Mouse (Mus musculus) ES-CJ7 (cell line): ENCODE results near the gene 4930432M17Rik.

Experiments
- DNase-seq: peaks from one replicate; pipeline ENCODE4 v3.0.0; 2011; ENCODE audit warnings: low read depth, low spot score

4930432M17Rik gene

GRCm38 (mm10) chr3:121670462-121670861, at the start of gene 4930432M17Rik:
Gene 4930432M17Rik, plus strand, starts transcription at chr3:121670762.
- no peak for DNase-seq

- no peak for DNase-seq
These were observed 44.9 kb upstream of the 4930432M17Rik start for GRCm38 (mm10) chr3:121625662-121626061.

- no peak for DNase-seq
These were observed 44.3 kb upstream of the 4930432M17Rik start for GRCm38 (mm10) chr3:121626273-121626672.

GRCm38 (mm10) chr3:121628245-121628644, 42.3 kb upstream of the 4930432M17Rik start:
- DNase-seq: no peak

GRCm38 (mm10) chr3:121630626-121631025, 39.9 kb upstream of the 4930432M17Rik start:
- no peak for DNase-seq

GRCm38 (mm10) chr3:121634963-121635362, 35.6 kb upstream of the 4930432M17Rik start:
- no peak for DNase-seq

- DNase-seq: no peak
These were observed 35.1 kb upstream of the 4930432M17Rik start for GRCm38 (mm10) chr3:121635505-121635904.

- peak; percentile 21 for DNase-seq
These were observed 34.2 kb upstream of the 4930432M17Rik start for GRCm38 (mm10) chr3:121636315-121636714.

GRCm38 (mm10) chr3:121636748-121637147, 33.8 kb upstream of the 4930432M17Rik start:
- no peak for DNase-seq

- DNase-seq: no peak
These were observed 32.8 kb upstream of the 4930432M17Rik start for GRCm38 (mm10) chr3:121637792-121638191.

GRCm38 (mm10) chr3:121638241-121638640, 32.3 kb upstream of the 4930432M17Rik start:
- no peak for DNase-seq

- no peak for DNase-seq
These were observed 30.0 kb upstream of the 4930432M17Rik start for GRCm38 (mm10) chr3:121640611-121641010.

- DNase-seq: peak; percentile 32
These were observed 27.3 kb upstream of the 4930432M17Rik start for GRCm38 (mm10) chr3:121643236-121643635.

- DNase-seq: no peak
These were observed 25.1 kb upstream of the 4930432M17Rik start for GRCm38 (mm10) chr3:121645447-121645846.

GRCm38 (mm10) chr3:121646364-121647048, 24.1 kb upstream of the 4930432M17Rik start:
- DNase-seq: peak; percentile 33

- no peak for DNase-seq
These were observed 22.3 kb upstream of the 4930432M17Rik start for GRCm38 (mm10) chr3:121648238-121648778.

GRCm38 (mm10) chr3:121650052-121650671, 20.4 kb upstream of the 4930432M17Rik start:
- DNase-seq: peak; percentile 19

GRCm38 (mm10) chr3:121651710-121652109, 18.9 kb upstream of the 4930432M17Rik start:
- no peak for DNase-seq

GRCm38 (mm10) chr3:121652186-121652585, 18.4 kb upstream of the 4930432M17Rik start:
- no peak for DNase-seq

- DNase-seq: no peak
These were observed 13.6 kb upstream of the 4930432M17Rik start for GRCm38 (mm10) chr3:121656922-121657321.

- no peak for DNase-seq
These were observed 7.7 kb upstream of the 4930432M17Rik start for GRCm38 (mm10) chr3:121662705-121663469.

- DNase-seq: no peak
These were observed 7.1 kb upstream of the 4930432M17Rik start for GRCm38 (mm10) chr3:121663470-121663847.
